Mouse (Mus musculus) adrenal gland, adult (tissue): ENCODE results near the gene Castor1.

ENCODE experiments used
- DNase-seq, 2 experiments: peaks; one replicate each; pipeline ENCODE4 v3.0.0; 2022 to 2023; ENCODE audit warnings: low spot score in 1 of 2; ENCODE audit not compliant: inconsistent age in 2 of 2

The Castor1 gene

GRCm38 (mm10) chr11:4260463-4261187, 42.6 kb downstream of the Castor1 start:
- peak; percentile 34 to 64 for DNase-seq

DNA sequence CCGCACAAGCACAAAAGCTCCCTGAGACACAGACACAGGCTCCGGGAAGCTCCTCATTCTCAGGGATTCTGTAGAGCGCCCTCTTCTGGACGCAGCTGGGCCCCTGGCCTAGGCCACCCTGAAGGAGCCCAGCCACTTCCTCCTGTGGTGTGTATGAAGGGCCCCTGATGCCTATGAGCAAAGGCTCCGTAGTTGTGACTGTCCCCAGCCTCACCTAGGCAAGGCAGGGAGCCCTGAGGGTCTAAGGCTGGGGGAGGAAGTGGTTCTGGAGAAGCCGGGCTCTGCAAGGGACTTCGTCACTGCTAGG, 43.1 kb downstream of the Castor1 start:
- DNase-seq: peak; percentile 62 to 78

- no peak for DNase-seq
Measured at GRCm38 (mm10) chr11:4261969-4262368, 43.9 kb downstream of the Castor1 start.

DNA sequence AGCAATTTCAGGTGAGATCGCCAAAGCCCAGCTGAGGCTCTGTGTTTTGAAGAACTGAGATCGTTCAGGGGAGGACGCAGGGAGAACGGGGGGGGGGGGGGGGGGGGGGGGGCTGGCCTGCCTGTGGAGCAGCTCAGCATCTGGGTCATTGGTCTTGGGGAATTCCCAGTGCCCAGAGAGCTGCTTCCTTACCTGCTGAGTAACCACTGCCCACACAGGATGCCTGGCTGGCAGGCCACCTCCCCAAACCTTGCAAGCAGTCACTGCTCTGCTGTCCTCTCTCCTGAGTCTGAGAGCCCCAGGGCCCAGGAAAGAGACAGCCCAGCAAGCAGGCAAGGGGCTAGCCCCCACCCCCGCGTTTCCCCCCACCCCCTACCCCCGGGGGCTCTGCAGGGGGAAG, 44.8 kb downstream of the Castor1 start:
- no peak for DNase-seq

GRCm38 (mm10) chr11:4263296-4263695, 45.3 kb downstream of the Castor1 start:
- no peak for DNase-seq

- no peak for DNase-seq
Measured at GRCm38 (mm10) chr11:4264066-4264465, 46.0 kb downstream of the Castor1 start.

GRCm38 (mm10) chr11:4266271-4267201, 48.5 kb downstream of the Castor1 start:
- peak; percentile 75 to 87 for DNase-seq

DNA sequence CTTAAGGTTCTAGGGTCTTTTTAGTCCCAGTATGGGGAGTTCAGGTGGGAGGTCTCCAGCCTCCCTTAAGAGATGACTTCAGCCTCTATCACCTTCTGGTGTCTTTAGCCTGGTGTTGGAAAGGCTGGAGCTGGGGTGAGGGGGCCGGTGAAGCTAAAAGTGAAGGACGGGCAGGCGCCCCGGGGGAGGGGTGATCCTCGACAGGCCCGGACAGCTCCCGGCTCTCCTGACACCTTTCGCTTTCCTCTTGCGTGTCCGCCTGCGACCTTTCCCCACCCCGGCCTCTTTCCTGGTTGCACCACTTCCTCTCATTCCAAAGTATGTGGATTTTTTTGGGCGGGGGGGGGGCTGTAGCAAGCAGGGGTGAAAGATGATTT, 49.2 kb downstream of the Castor1 start:
- no peak for DNase-seq

- no peak for DNase-seq
Measured at GRCm38 (mm10) chr11:4268500-4268899, 50.5 kb downstream of the Castor1 start.

DNA sequence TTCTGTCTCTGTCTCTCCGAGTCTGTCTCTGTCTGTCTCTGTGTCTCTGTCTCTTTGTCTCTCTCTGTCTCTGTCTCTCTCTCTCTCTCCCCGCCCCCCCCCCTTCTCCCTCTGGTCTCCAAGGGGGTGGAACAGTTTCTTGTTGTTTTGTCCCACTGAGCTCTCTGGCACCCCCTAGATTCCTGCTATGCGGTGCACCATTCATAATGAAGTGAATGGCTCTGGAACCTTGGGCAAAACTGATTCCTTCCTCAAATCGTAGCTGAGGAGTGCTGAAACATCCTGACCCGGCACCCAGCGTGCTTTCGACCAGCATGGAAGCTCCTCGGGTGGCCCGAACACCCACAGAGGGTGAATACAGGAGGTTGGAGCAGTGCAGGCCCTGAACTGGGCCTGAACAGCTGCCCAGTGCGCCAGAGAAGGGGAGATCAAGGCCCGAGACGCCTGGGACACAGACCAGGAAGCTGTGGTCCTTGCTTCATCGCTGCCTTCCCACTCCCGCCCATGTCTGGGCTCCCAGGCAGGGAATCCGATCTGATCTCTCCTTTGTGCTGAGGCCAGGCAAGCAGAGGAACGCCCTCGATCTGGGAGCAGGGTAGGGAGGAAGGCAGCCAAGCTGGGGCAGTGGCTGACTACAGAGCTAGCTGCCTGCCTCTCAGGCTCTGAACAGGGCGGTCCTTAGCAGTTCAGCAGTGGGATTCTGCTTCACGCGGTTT, 52.9 kb downstream of the Castor1 start:
- DNase-seq: no peak

DNA sequence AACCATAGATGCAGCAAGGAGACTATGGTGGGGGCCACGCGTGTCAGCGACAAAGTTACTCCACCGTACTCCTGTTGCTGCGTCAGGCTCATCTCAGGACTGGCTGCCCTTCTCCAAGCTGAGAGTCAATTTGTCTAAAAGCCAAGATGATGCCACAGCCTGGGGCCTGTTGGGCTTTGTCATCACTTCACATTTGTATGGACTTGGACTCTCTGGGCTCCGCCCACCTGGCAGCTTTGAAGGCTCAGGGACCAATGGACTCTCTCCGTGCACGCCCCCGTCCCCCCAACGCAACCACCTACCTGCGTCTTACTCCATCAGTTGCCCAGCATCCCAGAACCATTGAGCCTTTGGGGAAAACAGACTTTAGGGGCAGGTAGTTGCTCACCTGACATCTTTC, 53.5 kb downstream of the Castor1 start:
- no peak for DNase-seq
